Mouse (Mus musculus) MEL (cell line): ENCODE measurements around the gene Wasl. TPM values are rescaled to one million over a fixed set of nuclear protein-coding genes. Genes with fewer than 3 reads are reported as not detected.

Experiments used
- DNase-seq: peaks from one replicate; pipeline ENCODE4 v3.0.0; 2011; ENCODE audit warnings: low read depth, low spot score
- H3K27ac ChIP-seq: 2 replicates; pipeline ENCODE4 v1.5.1; 2012; ENCODE audit warnings: low read depth, mild to moderate bottlenecking, control low read depth, low read length, moderate library complexity; ENCODE audit not compliant: control insufficient read depth
- H3K27me3 ChIP-seq, 2 experiments: fragments of 150-350 bp in 1 of 2; sonication (generic) in 1 of 2; 2 replicates each; pipeline ENCODE4 v1.6.1; 2012; ENCODE audit warnings: low read length in 2 of 2, mild to moderate bottlenecking in 2 of 2, improper control_type of control experiment in 1 of 2, moderate library complexity in 1 of 2; ENCODE audit not compliant: insufficient read depth in 2 of 2, control insufficient read depth in 1 of 2
- H3K36me3 ChIP-seq, 2 experiments: 2 replicates each; pipeline ENCODE4 v1.6.1; 2012 to 2014; ENCODE audit warnings: low read length in 2 of 2, improper control_type of control experiment in 1 of 2, inconsistent platforms in 1 of 2, mild to moderate bottlenecking in 1 of 2; ENCODE audit not compliant: insufficient read depth in 2 of 2, control insufficient read depth in 1 of 2
- H3K4me1 ChIP-seq, 2 experiments: fragments of 150-350 bp in 1 of 2; sonication (generic) in 1 of 2; 2 replicates each; pipeline ENCODE4 v1.6.1; 2012; ENCODE audit warnings: low read length in 2 of 2, improper control_type of control experiment in 1 of 2, mild to moderate bottlenecking in 1 of 2; ENCODE audit not compliant: insufficient read depth in 2 of 2, control insufficient read depth in 1 of 2
- H3K4me3 ChIP-seq, 2 experiments: fragments of 150-350 bp in 1 of 2; sonication (generic) in 1 of 2; 2 replicates each; pipeline ENCODE4 v1.5.1; 2012; ENCODE audit warnings: low read depth in 2 of 2, low read length in 2 of 2, mild to moderate bottlenecking in 2 of 2, moderate library complexity in 2 of 2, control low read depth in 1 of 2, improper control_type of control experiment in 1 of 2; ENCODE audit not compliant: control insufficient read depth in 1 of 2, insufficient read depth in 1 of 2
- H3K79me2 ChIP-seq: 2 replicates; pipeline ENCODE4 v1.6.1; 2012; ENCODE audit warnings: mild to moderate bottlenecking, low read length, moderate library complexity; ENCODE audit not compliant: control insufficient read depth, poor library complexity, insufficient read depth
- H3K9ac ChIP-seq: 2 replicates; pipeline ENCODE4 v1.6.1; 2012; ENCODE audit warnings: low read depth, mild to moderate bottlenecking, control low read depth, low read length, moderate library complexity; ENCODE audit not compliant: control insufficient read depth, poor library complexity, severe bottlenecking
- H3K9me3 ChIP-seq: fragments of 150-350 bp; sonication (generic); replicated peaks from 2 replicates; pipeline ENCODE4 v1.6.1; 2012; ENCODE audit warnings: mild to moderate bottlenecking, low read length, improper control_type of control experiment, moderate library complexity; ENCODE audit not compliant: insufficient read depth
- BHLHE40 ChIP-seq: IDR thresholded peaks from 2 replicates; pipeline ENCODE4 v1.6.1; 2012; ENCODE audit warnings: low read depth, mild to moderate bottlenecking, inconsistent platforms, low read length, improper control_type of control experiment, borderline replicate concordance
- CHD1 ChIP-seq: IDR thresholded peaks from 2 replicates; pipeline ENCODE4 v1.6.1; 2012; ENCODE audit warnings: low read depth, mild to moderate bottlenecking, inconsistent platforms, low read length, improper control_type of control experiment
- CHD2 ChIP-seq: IDR thresholded peaks from 2 replicates; pipeline ENCODE4 v1.6.1; 2011; ENCODE audit warnings: low read length, improper control_type of control experiment
- E2F4 ChIP-seq: IDR thresholded peaks from 2 replicates; pipeline ENCODE4 v1.6.1; 2011; ENCODE audit warnings: low read depth, low read length, improper control_type of control experiment, borderline replicate concordance
- ELF1 ChIP-seq: IDR thresholded peaks from 2 replicates; pipeline ENCODE4 v1.6.1; 2014; ENCODE audit warnings: low read depth, mild to moderate bottlenecking, inconsistent platforms, low read length, improper control_type of control experiment, moderate library complexity
- GABPA ChIP-seq: IDR thresholded peaks from 2 replicates; pipeline ENCODE4 v1.6.1; 2012; ENCODE audit warnings: low read depth, mild to moderate bottlenecking, inconsistent platforms, low read length, improper control_type of control experiment, moderate library complexity
- GATA1 ChIP-seq: IDR thresholded peaks from 2 replicates; pipeline ENCODE4 v1.6.1; 2011; ENCODE audit warnings: low read depth, low read length, improper control_type of control experiment
- HCFC1 ChIP-seq: IDR thresholded peaks from 2 replicates; pipeline ENCODE4 v1.6.1; 2012; ENCODE audit warnings: low read depth, mild to moderate bottlenecking, inconsistent platforms, low read length, improper control_type of control experiment, moderate library complexity
- JUND ChIP-seq: IDR thresholded peaks from 2 replicates; pipeline ENCODE4 v1.6.1; 2011; ENCODE audit warnings: low read depth, mild to moderate bottlenecking, improper control_type of control experiment, low read length
- KAT2A ChIP-seq: conservative IDR thresholded peaks from 2 replicates; pipeline ENCODE4 v1.6.1; 2012; ENCODE audit warnings: low read depth, low read length, improper control_type of control experiment, inconsistent platforms
- MXI1 ChIP-seq: IDR thresholded peaks from 2 replicates; pipeline ENCODE4 v1.6.1; 2011; ENCODE audit warnings: mild to moderate bottlenecking, low read depth, low read length, improper control_type of control experiment
- MYB ChIP-seq: IDR thresholded peaks from 2 replicates; pipeline ENCODE4 v1.6.1; 2011; ENCODE audit warnings: mild to moderate bottlenecking, low read depth, low read length, improper control_type of control experiment
- NELFE ChIP-seq: IDR thresholded peaks from 2 replicates; pipeline ENCODE4 v1.6.1; 2011; ENCODE audit warnings: low read depth, low read length, improper control_type of control experiment
- POLR2A ChIP-seq, 2 experiments: IDR thresholded peaks; 2 replicates each; pipeline ENCODE4 v1.6.1; 2011 to 2012; ENCODE audit warnings: low read length in 2 of 2, mild to moderate bottlenecking in 2 of 2, control low read depth in 1 of 2, improper control_type of control experiment in 1 of 2, low read depth in 1 of 2, moderate library complexity in 1 of 2; ENCODE audit not compliant: control insufficient read depth in 1 of 2, insufficient read depth in 1 of 2, poor library complexity in 1 of 2
- POLR2AphosphoS2 ChIP-seq: IDR thresholded peaks from 2 replicates; pipeline ENCODE4 v1.6.1; 2011; ENCODE audit warnings: low read length, improper control_type of control experiment
- POLR2AphosphoS5 ChIP-seq: IDR thresholded peaks from 2 replicates; pipeline ENCODE4 v1.6.1; 2012; ENCODE audit warnings: low read depth, borderline replicate concordance, mild to moderate bottlenecking, inconsistent platforms, low read length, moderate library complexity, mixed read lengths
- RAD21 ChIP-seq: IDR thresholded peaks from 2 replicates; pipeline ENCODE4 v1.6.1; 2011; ENCODE audit warnings: mild to moderate bottlenecking, low read depth, low read length, improper control_type of control experiment
- SIN3A ChIP-seq: IDR thresholded peaks from 2 replicates; pipeline ENCODE4 v1.6.1; 2012; ENCODE audit warnings: low read length, improper control_type of control experiment, inconsistent platforms
- SMC3 ChIP-seq: IDR thresholded peaks from 2 replicates; pipeline ENCODE4 v1.6.1; 2011; ENCODE audit warnings: low read depth, low read length, improper control_type of control experiment
- TAL1 ChIP-seq: IDR thresholded peaks from 2 replicates; pipeline ENCODE4 v1.6.1; 2012; ENCODE audit warnings: mild to moderate bottlenecking, inconsistent platforms, low read length, moderate library complexity, mixed read lengths
- TBP ChIP-seq: IDR thresholded peaks from 2 replicates; pipeline ENCODE4 v1.8.0; 2011; ENCODE audit warnings: low read depth, low read length, improper control_type of control experiment
- TCF12 ChIP-seq: IDR thresholded peaks from 2 replicates; pipeline ENCODE4 v1.6.1; 2014; ENCODE audit warnings: low read depth, mild to moderate bottlenecking, inconsistent platforms, low read length, improper control_type of control experiment, moderate library complexity
- UBTF ChIP-seq: IDR thresholded peaks from 2 replicates; pipeline ENCODE4 v1.6.1; 2012; ENCODE audit warnings: low read depth, mild to moderate bottlenecking, inconsistent platforms, low read length, improper control_type of control experiment, moderate library complexity, borderline replicate concordance; ENCODE audit not compliant: insufficient read depth
- USF1 ChIP-seq: IDR thresholded peaks from 2 replicates; pipeline ENCODE4 v1.6.1; 2014; ENCODE audit warnings: low read depth, mild to moderate bottlenecking, inconsistent platforms, low read length, improper control_type of control experiment, moderate library complexity
- ZC3H11A ChIP-seq: IDR thresholded peaks from 2 replicates; pipeline ENCODE4 v1.6.1; 2012; ENCODE audit warnings: low read depth, mild to moderate bottlenecking, inconsistent platforms, low read length, improper control_type of control experiment
- ZKSCAN1 ChIP-seq: IDR thresholded peaks from 2 replicates; pipeline ENCODE4 v1.6.1; 2012; ENCODE audit warnings: low read depth, mild to moderate bottlenecking, inconsistent platforms, low read length, improper control_type of control experiment, moderate library complexity
- ZMIZ1 ChIP-seq: IDR thresholded peaks from 2 replicates; pipeline ENCODE4 v1.6.1; 2012; ENCODE audit warnings: low read depth, mild to moderate bottlenecking, inconsistent platforms, low read length, improper control_type of control experiment, moderate library complexity
- ZNF384 ChIP-seq: IDR thresholded peaks from 2 replicates; pipeline ENCODE4 v1.6.1; 2012; ENCODE audit warnings: low read depth, mild to moderate bottlenecking, inconsistent platforms, low read length, improper control_type of control experiment
- polyA plus RNA-seq, 2 experiments: library from polyadenylated mRNA; stranded (reverse) in 1 of 2; unstranded in 1 of 2; fragments of >175 nt in 1 of 2; fragments of >200 nt in 1 of 2; gene quantifications; 2 replicates each; pipeline versions ENCODE4 v1.2.1 to v1.2.4; 2012; ENCODE audit warnings: low replicate concordance in 2 of 2, low read depth in 1 of 2; ENCODE audit not compliant: insufficient read length in 2 of 2, insufficient read depth in 1 of 2, missing spikeins in 1 of 2
- total RNA-seq: library from RNA; depleted of rRNA; stranded (reverse); fragments of 300-350 nt; gene quantifications from 2 replicates; pipeline ENCODE4 v1.2.3, GENCODE M21; 2012

Gene Wasl
- total and polyA plus RNA-seq, 3 experiments, result 4.3 to 33.3 (median 9.5) TPM

GRCm38 (mm10) chr6:24634065-24634464 lies 30.7 kb downstream of the Wasl start:
- no peaks in the 10 kb centered on the region for H3K4me1 ChIP-seq
- peaks cover 3% of the 10 kb centered on the region; the same call in 1 of the 2 replicates for H3K79me2 ChIP-seq
- H3K27ac ChIP-seq, result no peak overlapping the region
- H3K9ac ChIP-seq, result no peak overlapping the region
- no peak for TF ChIP-seq RAD21
- no peak for TF ChIP-seq ZKSCAN1
- TF ChIP-seq CHD2, result no peak
- H3K27me3 ChIP-seq, result no peaks in the 10 kb centered on the region
- peaks cover 3 to 21% of the 10 kb centered on the region in 2 experiments; a peak in 2 of 4 replicates for H3K36me3 ChIP-seq
- H3K4me3 ChIP-seq, result no peak overlapping the region
- H3K9me3 ChIP-seq, result no peaks in the 10 kb centered on the region
- no peak for DNase-seq

- H3K4me1 ChIP-seq, result no peaks in the 10 kb centered on the region
- H3K27me3 ChIP-seq, result no peaks in the 10 kb centered on the region
- peaks cover 3% of the 10 kb centered on the region; the same call in 1 of the 2 replicates for H3K79me2 ChIP-seq
- H3K9me3 ChIP-seq, result no peaks in the 10 kb centered on the region
- H3K36me3 ChIP-seq, result peaks cover 0 to 17% of the 10 kb centered on the region in 2 experiments; a peak in 3 of 4 replicates
- no peak overlapping the region for H3K9ac ChIP-seq
- H3K27ac ChIP-seq, result no peak overlapping the region
- no peak overlapping the region for H3K4me3 ChIP-seq
- DNase-seq, result no peak
- TF ChIP-seq JUND (no peak), MYB (no peak), UBTF (no peak), GATA1 (no peak), TCF12 (no peak), E2F4 (no peak), HCFC1 (no peak), ELF1 (no peak), KAT2A (no peak), ZC3H11A (no peak), TAL1 (no peak), POLR2AphosphoS5 (no peak)
Observed at GRCm38 (mm10) chr6:24632061-24632460, 32.7 kb downstream of the Wasl start.

DNA sequence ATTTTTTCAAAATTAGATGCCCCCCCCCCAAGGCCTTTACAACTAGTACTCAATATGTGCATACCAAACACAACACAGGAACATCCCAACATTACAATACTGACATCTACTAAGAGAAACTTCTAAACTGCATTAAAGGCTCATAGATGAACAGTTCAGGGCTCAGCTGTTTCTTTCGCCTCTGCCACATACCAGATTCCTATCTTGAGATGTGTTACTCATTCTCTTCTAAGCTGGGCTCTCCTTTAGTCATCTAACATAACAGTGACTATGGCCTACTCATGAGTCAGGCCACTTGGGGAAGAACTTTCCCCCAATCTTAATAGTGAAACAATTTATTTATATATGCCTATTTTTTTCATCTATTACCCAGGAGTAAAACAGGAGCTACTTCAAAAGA lies 36.3 kb downstream of the Wasl start:
- H3K4me1 ChIP-seq, result no peaks in the 10 kb centered on the region
- H3K9me3 ChIP-seq, result no peaks in the 10 kb centered on the region
- no peak for TF ChIP-seq POLR2AphosphoS5
- TF ChIP-seq BHLHE40, result no peak
- TF ChIP-seq USF1, result no peak
- TF ChIP-seq SIN3A, result no peak
- no peak for TF ChIP-seq ZNF384
- no peak for TF ChIP-seq SMC3
- no peak for TF ChIP-seq TBP
- TF ChIP-seq NELFE, result no peak
- TF ChIP-seq GATA1, result no peak
- no peak for TF ChIP-seq POLR2AphosphoS2
- TF ChIP-seq GABPA, result no peak
- no peak for TF ChIP-seq RAD21
- no peak for TF ChIP-seq POLR2A (IDR thresholded peaks at IDR 0.05; ENCODE audit: control insufficient read depth in 1 of 2, insufficient read depth in 1 of 2, low read depth in 1 of 2, low read length in 2 of 2, poor library complexity in 1 of 2)
- TF ChIP-seq E2F4, result no peak
- TF ChIP-seq JUND, result no peak
- no peak for TF ChIP-seq ZMIZ1
- no peak for TF ChIP-seq MXI1
- no peak for TF ChIP-seq CHD1
- no peak for TF ChIP-seq MYB
- H3K9ac ChIP-seq, result no peak overlapping the region
- H3K36me3 ChIP-seq, result peaks cover 0 to 24% of the 10 kb centered on the region in 2 experiments; a peak in 3 of 4 replicates
- peak; percentile 27 for DNase-seq
- H3K79me2 ChIP-seq, result no peaks in the 10 kb centered on the region
- H3K27ac ChIP-seq, result no peak overlapping the region
- H3K27me3 ChIP-seq, result no peaks in the 10 kb centered on the region
- H3K4me3 ChIP-seq, result no peak overlapping the region
